Mouse (Mus musculus) C2C12 (cell line): ENCODE data around the gene Pde6g.

Experiments
- CEBPB ChIP-seq: IDR thresholded peaks from one replicate; pipeline ENCODE4 v1.6.1; 2011; ENCODE audit warnings: low read depth, mild to moderate bottlenecking, control low read depth, moderate library complexity
- CTCF ChIP-seq: IDR thresholded peaks from one replicate; pipeline ENCODE4 v1.5.1; 2011; ENCODE audit not compliant: control insufficient read depth, insufficient read depth, insufficient read length
- FOSL1 ChIP-seq: IDR thresholded peaks from one replicate; pipeline ENCODE4 v1.8.0; 2011; ENCODE audit warnings: mild to moderate bottlenecking, low read length; ENCODE audit not compliant: poor library complexity, insufficient read depth, severe bottlenecking
- MAX ChIP-seq: IDR thresholded peaks from one replicate; pipeline ENCODE4 v1.6.1; 2011; ENCODE audit warnings: mild to moderate bottlenecking, control low read depth
- MYOD1 ChIP-seq: IDR thresholded peaks from one replicate; pipeline ENCODE4 v1.6.1; 2011; ENCODE audit warnings: low read depth; ENCODE audit not compliant: control insufficient read depth, insufficient read length
- MYOG ChIP-seq: IDR thresholded peaks from one replicate; pipeline ENCODE4 v1.6.1; 2011; ENCODE audit not compliant: control insufficient read depth, insufficient read length; ENCODE audit errors: extremely low read depth
- USF1 ChIP-seq: IDR thresholded peaks from one replicate; pipeline ENCODE4 v1.6.1; 2011; ENCODE audit warnings: low read depth, mild to moderate bottlenecking, control low read depth, moderate library complexity

GRCm38 (mm10) chr11:120490291-120491046 lies 37.2 kb upstream of the Pde6g start:
- TF ChIP-seq CTCF = no peak
- TF ChIP-seq USF1 = no peak
- TF ChIP-seq MYOG = no peak
- TF ChIP-seq CEBPB = no peak
- TF ChIP-seq MAX = no peak
- no peak for TF ChIP-seq FOSL1
- no peak for TF ChIP-seq MYOD1
